Mouse (Mus musculus) forebrain, embryonic 11.5 days (tissue): ENCODE measurements around the gene Sv2b. TPM values are rescaled to one million over a fixed set of nuclear protein-coding genes. Genes with fewer than 3 reads are reported as not detected.

Experiments used
- ATAC-seq: fragments of 200-750 bp; cut with Nextera tagmentation; replicated peaks from 2 replicates; pipeline ENCODE4 v1.8.0; 2017; ENCODE audit warnings: moderate TSS enrichment; ENCODE audit not compliant: low FRiP score
- DNase-seq: peaks from one replicate; pipeline ENCODE4 v3.0.0-alpha.2; 2017; ENCODE audit warnings: low spot score
- H3K27ac ChIP-seq: fragments of 300-500 bp; sonication (generic); 2 replicates; pipeline ENCODE4 v1.5.1; 2014; ENCODE audit warnings: low read depth, low read length
- H3K27me3 ChIP-seq: fragments of 300-500 bp; sonication (generic); 2 replicates; pipeline ENCODE4 v1.6.1; 2014; ENCODE audit warnings: mild to moderate bottlenecking, low read length, mixed read lengths; ENCODE audit not compliant: control insufficient read depth, insufficient read depth
- H3K36me3 ChIP-seq: fragments of 300-500 bp; sonication (generic); 2 replicates; pipeline ENCODE4 v1.6.1; 2014; ENCODE audit warnings: mild to moderate bottlenecking, low read length, moderate library complexity, mixed read lengths; ENCODE audit not compliant: control insufficient read depth, insufficient read depth
- H3K4me1 ChIP-seq: fragments of 300-500 bp; sonication (generic); replicated peaks from 2 replicates; pipeline ENCODE4 v1.6.1; 2014; ENCODE audit warnings: low read length, mixed read lengths; ENCODE audit not compliant: control insufficient read depth, insufficient read depth
- H3K4me2 ChIP-seq: fragments of 300-500 bp; sonication (generic); 2 replicates; pipeline ENCODE4 v1.6.1; 2014; ENCODE audit warnings: low read depth, mild to moderate bottlenecking, low read length, moderate library complexity, mixed read lengths; ENCODE audit not compliant: severe bottlenecking
- H3K4me3 ChIP-seq: fragments of 300-500 bp; sonication (generic); 2 replicates; pipeline ENCODE4 v1.5.1; 2014; ENCODE audit warnings: low read depth, low read length
- H3K9ac ChIP-seq: fragments of 300-500 bp; sonication (generic); 2 replicates; pipeline ENCODE4 v1.6.1; 2014; ENCODE audit warnings: low read length
- H3K9me3 ChIP-seq: fragments of 300-500 bp; sonication (generic); 2 replicates; pipeline ENCODE4 v1.6.1; 2016; ENCODE audit warnings: low read length, mixed read lengths; ENCODE audit not compliant: control insufficient read depth
- WGBS: fragments of 180-500 bp; shearing (Covaris S2); extraction: QIAGEN DNeasy Blood & Tissue Kit; methylation state at CpG from one replicate; pipeline ENCODE4 v1.1.7; 2014; 5-methylcytosine and 5-hydroxymethylcytosine counted together
- polyA plus RNA-seq: library from polyadenylated mRNA; unstranded; fragments of >200 nt; fragmentation: Nextera tagmentation; extraction: Ambion mirVana; gene quantifications from 2 replicates; pipeline ENCODE4 v1.2.1, GENCODE M21; 2014

Gene Sv2b
- polyA plus RNA-seq, result 2.5 TPM in 2 replicates

DNA sequence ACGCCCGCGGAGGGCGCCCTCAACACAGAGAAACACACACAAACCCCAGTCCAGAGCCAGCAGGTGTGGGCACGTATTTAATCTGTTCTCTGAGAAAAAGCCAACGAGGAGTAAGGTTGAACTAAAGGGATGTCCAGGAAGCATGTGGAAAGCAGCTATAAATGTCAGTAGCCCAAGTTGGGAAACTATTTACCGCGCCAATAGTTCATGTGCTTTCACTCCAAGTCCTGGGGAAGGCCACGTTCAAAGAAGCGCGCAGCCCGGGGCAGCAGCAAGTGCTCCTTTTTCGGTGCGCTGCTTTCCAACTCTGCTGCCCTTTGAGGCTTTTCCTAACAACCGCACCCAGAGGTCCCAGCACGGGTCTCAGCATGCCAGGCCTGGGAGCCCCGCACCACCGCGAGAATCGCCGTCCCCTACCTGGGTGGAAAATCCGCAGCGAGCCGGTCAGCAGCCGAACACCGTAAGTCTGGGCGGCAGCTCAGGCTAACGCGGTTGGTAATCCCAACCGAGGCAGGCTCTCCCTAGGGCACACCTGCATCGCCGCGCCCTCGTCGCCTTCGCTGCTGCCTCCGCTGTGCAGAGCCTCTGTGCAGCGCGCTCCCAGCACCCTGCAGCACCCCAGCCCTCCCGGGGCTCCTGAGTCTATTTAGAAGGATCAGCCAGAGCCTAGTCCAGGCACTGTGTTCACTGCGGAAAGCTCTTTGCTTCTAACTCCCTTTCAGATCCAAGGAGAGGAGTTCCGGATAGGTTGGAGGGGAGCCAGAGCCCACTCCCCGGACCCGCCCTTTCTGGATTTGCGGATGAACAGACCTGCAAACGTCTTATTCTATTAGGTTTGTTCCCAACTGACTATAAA, at the start of gene Sv2b:
Gene Sv2b, minus strand, starts transcription at position 806 of the 856 bp plus-strand sequence.
- 1% methylated on average over 46 of the region's 46 CpGs for WGBS

DNA sequence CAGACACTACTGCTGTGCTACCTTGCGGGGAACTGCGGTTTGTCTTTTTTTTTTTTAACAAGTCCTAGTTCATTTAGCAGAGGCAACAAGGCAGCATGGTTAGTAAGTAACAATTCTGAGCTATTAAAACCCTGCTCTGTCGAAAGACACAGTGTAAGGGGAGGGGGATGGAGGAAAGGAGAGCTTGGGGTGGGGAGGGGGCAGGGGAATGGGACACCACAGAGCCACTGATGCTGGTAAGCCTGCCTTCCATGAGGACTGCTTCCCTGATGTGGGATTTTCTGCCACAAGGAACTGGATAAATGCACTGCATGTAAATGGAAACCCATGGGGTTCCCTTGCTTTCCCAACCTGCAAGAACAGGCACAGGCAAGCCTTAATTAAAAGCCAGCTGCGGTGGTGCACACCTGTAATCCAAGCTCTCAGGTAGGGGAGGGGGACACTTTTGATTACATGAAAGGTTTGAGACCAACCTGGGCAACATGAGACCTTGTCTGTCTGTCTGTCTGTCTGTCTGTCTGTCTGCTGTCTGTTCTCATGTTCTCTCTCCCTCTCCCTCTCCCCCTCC, 49.3 kb upstream of the Sv2b start:
- 42% methylated on average over 4 of the region's 4 CpGs for WGBS
- no peak overlapping the region for H3K4me3 ChIP-seq
- H3K27me3 ChIP-seq, result no peaks in the 10 kb centered on the region
- DNase-seq, result no peak
- H3K9ac ChIP-seq, result no peak overlapping the region
- no peak for ATAC-seq
- H3K9me3 ChIP-seq, result no peaks in the 10 kb centered on the region
- H3K27ac ChIP-seq, result no peak overlapping the region
- peaks cover 2% of the 10 kb centered on the region; the same call in 1 of the 2 replicates for H3K4me1 ChIP-seq
- no peaks in the 10 kb centered on the region for H3K36me3 ChIP-seq
- H3K4me2 ChIP-seq, result no peak overlapping the region

More for the DNA sequence above, at the start of gene Sv2b:
- Histone ChIP-seq H3K27me3 (peaks cover 25% of the 10 kb centered on the region; the same call in 1 of the 2 replicates), H3K4me2 (peak within 1 kb of the TSS; percentile 96), H3K27ac (no peak within 1 kb of the TSS), H3K36me3 (no peaks in the 10 kb centered on the region), H3K9me3 (no peaks in the 10 kb centered on the region), H3K4me1 (peaks cover 4% of the 10 kb centered on the region), H3K4me3 (peak within 1 kb of the TSS; percentile 45), H3K9ac (peak within 1 kb of the TSS; percentile 55)
- ATAC-seq (0 out of 2 replicates have a peak, but pooled peaks have one; percentile 27), DNase-seq (peak; percentile 61)

DNA sequence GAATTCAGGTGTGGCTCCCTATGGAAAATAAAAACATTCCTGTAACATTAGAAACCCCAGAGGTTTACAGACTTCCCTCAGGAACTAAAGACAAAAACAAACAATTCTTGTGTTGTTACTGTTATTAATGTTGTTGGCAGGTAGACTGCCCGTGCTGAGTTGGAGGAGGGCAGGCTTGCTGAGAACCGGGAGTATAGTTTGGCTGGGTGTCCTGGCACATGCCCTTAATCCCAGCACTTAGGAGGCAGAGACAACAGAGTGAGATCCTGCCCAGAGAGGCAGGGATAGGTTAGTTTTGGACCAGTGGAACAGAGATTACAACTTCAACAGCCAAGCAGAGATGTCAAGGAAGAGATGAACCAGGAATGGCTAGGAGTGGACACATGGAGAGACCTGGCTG, 46.5 kb upstream of the Sv2b start:
- WGBS, result 86% methylated on average over 2 of the region's 2 CpGs

DNA sequence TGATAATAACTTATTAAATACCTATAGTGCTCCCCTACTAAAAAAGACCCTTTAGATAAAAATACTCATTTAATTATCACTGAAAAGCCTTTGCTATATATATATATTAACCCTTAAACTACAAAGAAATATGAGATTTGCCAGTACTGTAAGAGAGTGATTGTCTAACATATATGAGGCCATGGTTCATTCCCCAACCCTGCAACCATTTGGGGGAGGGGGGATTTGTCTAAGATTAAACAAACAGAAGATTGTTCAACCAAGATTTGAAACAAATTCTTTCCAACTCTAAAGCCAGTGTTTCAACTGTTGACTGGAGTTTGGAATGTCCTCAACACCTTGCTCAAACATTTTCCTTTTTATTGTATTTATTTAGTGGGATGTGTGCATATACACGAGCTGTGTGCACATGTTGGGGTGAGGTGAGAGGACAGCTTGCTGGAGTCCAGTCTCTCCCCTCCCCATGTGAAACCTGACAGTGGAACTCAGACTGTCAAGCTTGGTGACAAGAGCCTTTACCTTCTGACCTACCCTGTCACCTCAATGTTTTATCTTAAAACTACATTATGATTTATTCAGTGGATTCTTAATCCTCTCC, 43.8 kb upstream of the Sv2b start:
- no peaks in the 10 kb centered on the region for H3K4me1 ChIP-seq
- no peak overlapping the region for H3K4me2 ChIP-seq
- no peak overlapping the region for H3K27ac ChIP-seq
- no peaks in the 10 kb centered on the region for H3K27me3 ChIP-seq
- H3K4me3 ChIP-seq, result no peak overlapping the region
- DNase-seq (no peak), ATAC-seq (no peak)
- no peaks in the 10 kb centered on the region for H3K36me3 ChIP-seq
- no peak overlapping the region for H3K9ac ChIP-seq
- H3K9me3 ChIP-seq, result no peaks in the 10 kb centered on the region
- 66% methylated on average over 1 of the region's 1 CpGs for WGBS

More for the DNA sequence above, 46.5 kb upstream of the Sv2b start:
- H3K9ac ChIP-seq, result no peak overlapping the region
- no peaks in the 10 kb centered on the region for H3K36me3 ChIP-seq
- no peaks in the 10 kb centered on the region for H3K4me1 ChIP-seq
- no peak for DNase-seq
- H3K9me3 ChIP-seq, result no peaks in the 10 kb centered on the region
- no peak overlapping the region for H3K27ac ChIP-seq
- H3K4me3 ChIP-seq, result no peak overlapping the region
- no peaks in the 10 kb centered on the region for H3K27me3 ChIP-seq
- H3K4me2 ChIP-seq, result no peak overlapping the region
- ATAC-seq, result no peak

DNA sequence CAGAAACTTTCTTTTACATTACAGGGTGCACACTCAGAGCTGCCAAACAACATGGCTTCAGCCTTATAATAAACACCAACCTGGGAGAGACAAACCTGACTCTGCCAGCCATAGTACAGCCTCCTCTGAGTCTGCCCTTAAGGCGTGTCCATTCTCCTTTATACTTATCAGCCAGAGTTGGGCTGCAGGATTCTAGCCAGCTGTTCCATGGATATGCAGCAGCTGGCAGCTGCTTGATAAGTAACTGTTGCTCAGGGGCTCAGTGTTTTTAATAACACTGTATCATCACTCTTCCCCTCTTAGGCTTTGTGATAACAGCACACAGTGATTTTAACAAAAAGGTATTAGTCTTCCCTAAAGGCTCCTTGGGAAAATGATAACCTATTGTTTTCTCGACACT, 41.1 kb upstream of the Sv2b start:
- 67% methylated on average over 2 of the region's 2 CpGs for WGBS
- Histone ChIP-seq H3K4me1 (no peaks in the 10 kb centered on the region), H3K9me3 (no peaks in the 10 kb centered on the region), H3K27ac (no peak overlapping the region), H3K27me3 (no peaks in the 10 kb centered on the region), H3K4me2 (no peak overlapping the region), H3K9ac (no peak overlapping the region), H3K4me3 (no peak overlapping the region), H3K36me3 (no peaks in the 10 kb centered on the region)
- no peak for ATAC-seq
- no peak for DNase-seq

DNA sequence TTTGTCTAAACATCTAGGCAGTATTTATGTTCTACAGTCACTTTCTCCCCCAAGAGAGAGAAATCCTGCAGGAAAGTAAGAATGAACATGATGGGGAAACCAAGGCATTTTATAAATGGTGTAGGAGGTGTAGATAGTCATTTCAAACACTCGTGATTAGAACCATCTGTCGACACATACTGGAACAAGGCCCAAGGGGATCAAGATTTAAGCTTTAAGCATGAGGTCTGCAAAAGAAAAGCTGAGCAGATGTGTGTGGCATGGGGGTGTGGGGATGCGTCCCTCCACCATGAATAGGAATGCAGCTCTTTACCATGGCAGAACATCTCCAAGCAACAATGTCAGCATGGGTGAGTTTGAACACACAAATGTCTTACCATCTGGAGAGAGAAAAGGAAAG, 23.2 kb upstream of the Sv2b start:
- Histone ChIP-seq H3K4me1 (peaks cover 7% of the 10 kb centered on the region; the same call in 1 of the 2 replicates), H3K4me2 (no peak overlapping the region), H3K36me3 (no peaks in the 10 kb centered on the region), H3K9ac (no peak overlapping the region), H3K27me3 (no peaks in the 10 kb centered on the region), H3K9me3 (no peaks in the 10 kb centered on the region), H3K27ac (no peak overlapping the region), H3K4me3 (no peak overlapping the region)
- DNase-seq, result no peak
- WGBS, result 67% methylated on average over 3 of the region's 3 CpGs
- ATAC-seq, result no peak

DNA sequence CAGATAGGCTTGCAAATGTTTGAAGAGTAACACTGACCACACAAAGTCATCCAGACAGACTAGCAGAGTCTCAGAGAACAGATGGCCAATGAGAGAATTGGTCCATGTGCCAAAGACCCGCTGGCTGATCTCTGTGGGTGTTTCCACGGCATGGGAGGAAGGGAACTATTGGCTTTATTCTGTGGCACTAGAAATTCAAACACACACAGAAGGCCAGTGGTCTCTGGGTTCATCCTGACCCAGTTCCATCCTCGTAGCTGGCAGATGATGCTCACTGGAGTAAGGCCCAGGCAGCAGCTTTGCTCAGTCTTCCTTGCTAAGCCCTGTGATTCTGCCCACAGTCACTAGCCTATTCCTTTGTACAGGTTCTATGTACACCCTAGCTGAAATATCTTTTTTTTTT, 20.7 kb upstream of the Sv2b start:
- Histone ChIP-seq H3K36me3 (no peaks in the 10 kb centered on the region), H3K9me3 (no peaks in the 10 kb centered on the region), H3K4me3 (no peak overlapping the region), H3K4me2 (no peak overlapping the region), H3K27ac (no peak overlapping the region), H3K27me3 (no peaks in the 10 kb centered on the region), H3K9ac (no peak overlapping the region), H3K4me1 (peaks cover 7% of the 10 kb centered on the region; the same call in 1 of the 2 replicates)
- DNase-seq (no peak), ATAC-seq (no peak)
- 78% methylated on average over 3 of the region's 3 CpGs for WGBS

DNA sequence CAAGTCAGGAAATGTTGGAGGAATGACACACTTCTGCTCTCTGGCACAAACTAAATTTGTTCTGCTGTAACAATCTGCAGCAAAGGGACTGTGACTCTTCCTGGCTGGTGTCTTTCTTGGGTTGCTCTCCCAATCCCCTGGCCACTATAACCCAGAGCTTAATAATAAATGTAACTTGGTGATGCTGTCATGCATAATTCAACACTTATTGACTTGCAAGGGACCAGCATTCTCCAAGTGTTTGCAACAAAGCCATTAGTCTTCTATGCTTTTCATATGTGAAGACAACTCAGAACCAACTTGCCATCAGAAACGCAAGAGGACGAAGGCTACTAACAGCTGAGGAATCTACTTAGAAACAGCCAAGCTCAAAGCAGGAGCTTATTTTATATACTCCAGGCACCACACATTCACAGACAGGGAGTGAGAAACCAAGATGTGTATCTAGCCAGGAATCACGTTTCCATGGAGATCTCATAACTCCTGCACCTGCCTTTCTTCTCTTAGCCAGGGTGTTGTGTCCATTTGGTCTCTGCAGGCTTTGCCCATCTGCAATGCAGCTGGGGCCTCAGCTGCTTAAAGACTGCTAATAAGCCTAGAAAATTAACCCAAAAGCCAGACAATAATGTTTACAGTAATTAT, 19.8 kb upstream of the Sv2b start:
- H3K36me3 ChIP-seq, result no peaks in the 10 kb centered on the region
- ATAC-seq (no peak), DNase-seq (no peak)
- no peak overlapping the region for H3K4me3 ChIP-seq
- H3K4me1 ChIP-seq, result peaks cover 7% of the 10 kb centered on the region; the same call in 1 of the 2 replicates
- no peaks in the 10 kb centered on the region for H3K9me3 ChIP-seq
- no peak overlapping the region for H3K4me2 ChIP-seq
- H3K27me3 ChIP-seq, result no peaks in the 10 kb centered on the region
- 0 out of 2 replicates have a peak overlapping the region, but pooled peaks have one; percentile 31 for H3K27ac ChIP-seq
- no peak overlapping the region for H3K9ac ChIP-seq
- WGBS, result 63% methylated on average over 3 of the region's 3 CpGs
